Mouse (Mus musculus) gastrocnemius, adult 2 months (tissue): ENCODE results near the gene Anp32b. TPM values are rescaled to one million over a fixed set of nuclear protein-coding genes. Genes with fewer than 3 reads are reported as not detected.

Experiments
- DNase-seq: peaks from one replicate; pipeline ENCODE4 v3.0.0; 2022
- H3K27ac ChIP-seq: fragments of 200-600 bp; 2 replicates; pipeline ENCODE4 v1.8.1; 2022; ENCODE audit warnings: mild to moderate bottlenecking
- H3K4me3 ChIP-seq: fragments of 200-600 bp; 2 replicates; pipeline ENCODE4 v1.8.1; 2022; ENCODE audit warnings: mild to moderate bottlenecking, moderate library complexity
- CTCF ChIP-seq: fragments of 200-600 bp; IDR thresholded peaks from 2 replicates; pipeline ENCODE4 v1.8.1; 2022; ENCODE audit warnings: antibody characterized with exemption, mild to moderate bottlenecking, moderate library complexity
- intact Hi-C: fragments of 180-260 bp; cut with DNase I; formaldehyde crosslinking; loops from one replicate; pipeline ENCODE4 v1.15.1; 2025
- total RNA-seq, 2 experiments: library from RNA; stranded (reverse); gene quantifications; 2 replicates each; pipeline ENCODE4 v1.2.3; 2021

Anp32b gene
- total RNA-seq, 2 experiments from 2014 or later, result 62.7 to 65.8 TPM

- DNase-seq, result no peak
- Histone ChIP-seq H3K4me3 (no peak overlapping the region), H3K27ac (no peak overlapping the region)
- TF ChIP-seq CTCF, result peak; percentile 4; the same call in 1 of the 2 replicates
- intact Hi-C loops, result no loop called here
These were observed 7.7 kb downstream of the Anp32b start for GRCm38 (mm10) chr4:46458411-46458810.

DNA sequence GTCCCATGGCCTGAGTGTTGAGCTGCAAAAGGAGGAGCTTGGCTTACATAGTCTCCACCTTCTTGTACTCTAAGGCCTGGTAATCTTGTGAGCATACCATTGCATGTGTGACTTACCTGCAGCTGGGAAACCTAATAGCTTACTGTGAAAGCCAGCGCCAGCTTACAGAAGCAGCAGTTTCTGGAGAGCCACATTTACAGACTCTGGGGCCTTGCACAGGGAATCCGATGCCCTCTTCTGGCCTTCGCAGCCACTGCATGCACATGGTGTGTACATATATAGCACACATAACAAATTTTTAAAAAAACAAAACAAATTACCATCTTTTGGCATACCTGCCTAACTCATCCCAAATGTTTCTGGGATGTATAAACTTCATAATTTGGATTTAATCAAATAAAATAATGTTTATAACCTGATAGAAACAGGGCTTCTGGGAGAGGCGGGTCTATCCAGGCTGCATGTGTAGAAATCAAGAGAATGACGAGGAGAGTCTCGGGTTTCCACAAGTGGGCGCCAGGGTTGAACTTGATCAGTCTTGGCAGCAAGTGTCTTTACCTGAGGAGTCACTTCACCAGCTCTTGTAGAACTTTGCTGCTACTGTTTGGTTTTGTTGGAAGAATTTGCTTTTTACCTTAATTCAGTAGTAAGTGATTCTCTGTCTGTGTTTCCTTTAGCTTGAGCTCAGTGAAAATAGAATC is 12.6 kb downstream of the Anp32b start:
- DNase-seq, result peak; percentile 48
- intact Hi-C loops, result loop anchor here (10.0 kb wide), 1 partner anchor 268 kb away; the partner anchor contains the start of gene Xpa
- H3K4me3 ChIP-seq, result no peak overlapping the region
- peak overlapping the region; percentile 81 for H3K27ac ChIP-seq
- TF ChIP-seq CTCF, result peak; percentile 56

GRCm38 (mm10) chr4:46465740-46466139 is 15.0 kb downstream of the Anp32b start:
- peak; percentile 15 for DNase-seq
- peak; percentile 43; the same call in 1 of the 2 replicates for TF ChIP-seq CTCF
- intact Hi-C loops, result loop anchor here (10.0 kb wide), 1 partner anchor 271 kb away; the partner anchor contains the start of gene Xpa
- Histone ChIP-seq H3K27ac (no peak overlapping the region), H3K4me3 (no peak overlapping the region)

DNA sequence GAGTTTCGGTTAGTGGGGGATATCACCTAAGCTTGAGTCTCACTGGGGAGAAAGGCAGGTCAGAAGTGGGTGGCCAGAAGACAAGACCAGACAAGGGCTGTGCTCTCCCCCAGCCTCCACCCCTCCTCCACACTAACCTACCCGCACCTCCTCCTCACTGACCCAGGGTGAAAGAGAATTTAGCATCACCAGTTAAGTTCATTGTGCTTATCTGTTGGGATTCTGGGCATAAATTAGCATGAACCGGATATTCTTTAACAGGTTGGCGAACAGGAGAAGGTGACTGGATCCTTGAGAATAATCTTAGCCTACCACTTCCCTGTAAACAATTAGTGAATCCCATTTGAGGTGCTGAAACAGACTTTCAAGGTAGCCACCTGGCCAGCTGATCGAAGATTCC is 24.4 kb downstream of the Anp32b start:
- TF ChIP-seq CTCF, result no peak
- no peak overlapping the region for H3K27ac ChIP-seq
- peak; percentile 4 for DNase-seq
- no peak overlapping the region for H3K4me3 ChIP-seq
- intact Hi-C loops, result no loop called here

DNA sequence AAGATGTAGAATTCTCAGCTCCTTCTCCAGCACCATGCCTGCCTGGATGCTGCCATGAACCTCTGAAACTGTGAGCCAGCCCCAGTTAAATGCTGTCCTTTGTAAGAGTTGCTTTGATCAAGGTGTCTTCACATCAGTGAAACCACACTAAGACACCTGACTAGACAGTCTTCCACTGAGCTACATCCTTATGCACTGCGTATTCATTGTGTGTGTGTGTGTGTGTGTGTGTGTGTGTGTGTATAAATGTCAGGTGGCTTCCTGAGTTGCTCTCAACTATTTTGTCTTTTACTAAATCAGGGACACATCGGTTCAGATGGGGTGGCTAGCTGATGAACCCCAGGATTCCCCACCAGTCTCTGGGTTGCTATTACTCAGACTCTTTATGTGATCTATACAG is 28.4 kb downstream of the Anp32b start:
- no peak for TF ChIP-seq CTCF
- intact Hi-C loops, result no loop called here
- DNase-seq, result peak; percentile 0
- Histone ChIP-seq H3K4me3 (no peak overlapping the region), H3K27ac (no peak overlapping the region)

DNA sequence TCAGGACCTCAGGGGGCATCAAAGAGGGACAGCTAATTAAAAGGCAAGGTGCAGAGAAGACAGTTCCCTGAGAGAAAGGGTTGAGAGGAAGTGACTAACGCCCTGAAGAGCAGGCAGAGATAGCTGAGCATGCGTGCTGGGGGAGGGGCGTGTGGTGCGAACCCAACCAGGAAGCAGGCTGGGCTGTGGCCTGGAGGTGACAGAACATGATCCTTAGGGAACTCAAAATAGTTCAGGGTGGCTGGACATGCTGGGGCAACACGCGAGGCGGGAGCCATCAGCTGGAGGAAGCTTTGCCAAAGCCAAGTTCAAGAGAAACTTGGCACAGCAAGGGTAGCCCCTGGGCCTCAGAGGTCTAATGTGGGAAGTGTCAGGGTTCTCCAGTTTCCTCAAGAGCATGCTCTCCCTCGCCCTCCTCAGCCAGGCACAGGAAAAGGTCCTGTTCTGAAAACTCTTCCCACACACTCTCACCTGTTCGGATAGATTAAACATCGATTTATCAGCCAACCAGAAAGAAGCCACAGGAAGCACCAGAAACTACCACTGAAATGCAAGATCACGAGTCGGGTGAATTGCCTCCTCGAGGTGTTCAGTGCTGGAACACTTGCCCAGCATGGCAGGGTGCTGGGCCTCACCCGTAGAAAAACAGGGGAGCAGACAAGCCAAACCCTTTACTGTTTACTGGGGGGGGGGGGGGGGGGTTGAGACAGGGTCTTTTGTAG is 35.2 kb downstream of the Anp32b start:
- intact Hi-C loops, result loop anchor here (2.0 kb wide), 2 partner anchors 25 to 33 kb away; no protein-coding TSS in a partner anchor
- H3K27ac ChIP-seq, result peak overlapping the region; percentile 86

DNA sequence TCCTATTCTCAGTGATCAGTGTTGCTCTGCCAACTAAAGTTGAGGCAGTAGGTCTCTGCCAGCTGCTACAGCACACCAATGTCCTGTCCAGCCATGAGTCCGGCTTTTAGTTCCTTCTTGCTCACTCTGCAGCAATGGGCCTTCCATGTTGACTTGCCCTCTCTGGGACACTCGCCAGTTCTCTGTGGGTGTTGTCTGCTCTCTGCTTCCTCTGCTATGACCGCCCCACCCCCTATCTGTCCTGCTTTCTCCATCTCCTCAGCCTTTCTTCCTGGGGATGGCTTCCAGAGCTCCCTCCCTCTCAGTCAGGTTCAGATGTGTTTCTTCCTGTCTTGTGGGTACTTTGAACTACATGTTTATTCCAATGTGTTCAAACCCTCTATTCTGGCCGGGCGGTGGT is 36.6 kb downstream of the Anp32b start:
- TF ChIP-seq CTCF, result no peak
- H3K27ac ChIP-seq, result peak overlapping the region; percentile 62
- DNase-seq, result peak; percentile 78
- H3K4me3 ChIP-seq, result no peak overlapping the region
- intact Hi-C loops, result loop anchor here (2.0 kb wide), 1 partner anchor 35 kb away; no protein-coding TSS in a partner anchor

More for the DNA sequence above, 35.2 kb downstream of the Anp32b start:
- peak; percentile 93 for DNase-seq
- H3K4me3 ChIP-seq, result peak overlapping the region; percentile 32
- no peak for TF ChIP-seq CTCF

GRCm38 (mm10) chr4:46489028-46489925 is 38.6 kb downstream of the Anp32b start, which contains the start of gene Nans:
Nans (plus strand) TSS chr4:46489248.
- TF ChIP-seq CTCF, result no peak
- peak within 1 kb of the TSS; percentile 92 for H3K27ac ChIP-seq
- DNase-seq, result peak; percentile 98
- peak within 1 kb of the TSS; percentile 95 for H3K4me3 ChIP-seq
- intact Hi-C loops, result no loop called here

DNA sequence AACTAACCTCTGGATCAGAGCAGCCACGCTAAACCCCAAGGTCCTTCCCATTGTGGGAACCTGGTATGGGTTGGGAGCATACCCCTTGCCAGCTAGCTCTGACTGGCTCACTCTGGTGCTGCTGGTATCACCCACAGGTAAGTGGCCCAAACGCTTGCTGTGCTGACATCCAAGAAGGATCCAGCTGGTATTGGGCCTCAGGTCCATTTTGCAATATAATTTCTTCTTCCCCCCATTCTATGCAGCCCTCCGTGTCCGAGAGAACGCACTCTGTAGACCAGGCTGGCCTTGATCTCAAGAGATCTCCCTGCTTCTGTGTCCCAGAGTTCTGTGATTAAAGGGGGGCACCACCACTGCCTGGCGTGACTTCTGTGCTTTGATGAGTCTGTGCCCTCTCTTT is 42.4 kb downstream of the Anp32b start:
- TF ChIP-seq CTCF, result no peak
- DNase-seq, result peak; percentile 7
- intact Hi-C loops, result no loop called here
- Histone ChIP-seq H3K27ac (no peak overlapping the region), H3K4me3 (no peak overlapping the region)

- TF ChIP-seq CTCF, result no peak
- Histone ChIP-seq H3K4me3 (no peak overlapping the region), H3K27ac (no peak overlapping the region)
- DNase-seq, result peak; percentile 10
- intact Hi-C loops, result loop anchor here (5.0 kb wide), 1 partner anchor 103 kb away; no protein-coding TSS in a partner anchor
These were observed 44.8 kb downstream of the Anp32b start for GRCm38 (mm10) chr4:46495543-46495942.

DNA sequence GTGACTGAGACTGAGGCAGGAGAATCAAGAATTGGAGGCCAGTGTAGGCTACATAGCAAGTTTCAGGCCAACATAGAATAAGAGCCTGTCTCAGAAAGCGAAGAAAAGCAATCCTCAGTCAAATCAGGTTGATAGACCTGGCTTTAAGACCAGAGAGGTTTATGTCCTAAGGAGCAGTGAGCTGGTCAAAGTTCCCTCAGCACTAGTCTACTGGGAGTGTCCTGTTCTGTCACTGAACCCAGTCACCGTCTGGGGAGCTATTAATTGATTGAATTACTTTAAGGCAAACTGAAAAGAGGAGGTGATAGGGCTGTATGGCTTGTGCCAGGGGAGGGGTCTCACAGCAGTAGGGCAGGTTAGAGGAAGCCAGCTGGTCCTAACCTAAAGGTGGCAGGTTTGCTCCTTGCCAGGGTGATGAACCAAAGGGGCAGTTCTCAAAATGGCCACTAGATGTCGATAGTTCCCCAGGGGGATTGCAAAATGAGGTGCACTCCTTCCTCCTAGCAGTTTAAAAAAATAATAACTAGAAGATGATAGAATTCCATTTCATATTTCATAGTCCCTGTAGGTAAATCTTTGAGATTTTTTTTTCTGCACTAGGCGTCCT is 46.7 kb downstream of the Anp32b start:
- no peak; the same call in none of the 2 replicates for TF ChIP-seq CTCF
- Histone ChIP-seq H3K4me3 (no peak overlapping the region), H3K27ac (no peak overlapping the region)
- intact Hi-C loops, result loop anchor here (5.0 kb wide), 1 partner anchor 105 kb away; no protein-coding TSS in a partner anchor
- DNase-seq, result peak; percentile 74
